Mouse (Mus musculus) WW6 (cell line): ENCODE data around the gene Rere.
"Not testable (repeated sequence)": the region's sequence is repeated elsewhere in the genome, so short reads cannot be mapped to it uniquely, and the experiment has no call there.

Source experiments
- DNase-seq: peaks from one replicate; pipeline ENCODE4 v3.0.0-alpha.2; 2013; ENCODE audit warnings: low read depth, low spot score

Rere gene

GRCm38 (mm10) chr4:150283335-150283638 lies 1.8 kb downstream of the Rere start:
- no peak for DNase-seq

DNA sequence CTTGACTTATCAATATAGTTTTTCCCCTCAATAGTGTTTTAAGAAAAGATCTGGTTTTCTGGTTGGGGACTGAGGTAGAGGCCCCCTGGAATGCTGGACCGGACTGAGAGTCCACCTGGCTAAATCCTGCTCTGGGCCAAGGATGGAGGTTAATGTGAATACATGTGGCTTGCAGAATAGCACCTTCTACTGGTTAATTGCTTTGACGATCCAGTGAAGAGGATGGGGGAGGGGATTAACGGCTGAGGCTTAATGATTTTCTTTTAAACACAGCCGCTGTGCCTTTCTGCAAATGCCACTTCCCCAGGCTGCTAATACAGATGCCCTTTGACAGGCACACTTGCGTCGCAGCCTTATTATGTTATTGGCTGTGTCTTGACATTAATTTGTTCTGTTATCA lies 2.5 kb downstream of the Rere start:
- no peak for DNase-seq

DNA sequence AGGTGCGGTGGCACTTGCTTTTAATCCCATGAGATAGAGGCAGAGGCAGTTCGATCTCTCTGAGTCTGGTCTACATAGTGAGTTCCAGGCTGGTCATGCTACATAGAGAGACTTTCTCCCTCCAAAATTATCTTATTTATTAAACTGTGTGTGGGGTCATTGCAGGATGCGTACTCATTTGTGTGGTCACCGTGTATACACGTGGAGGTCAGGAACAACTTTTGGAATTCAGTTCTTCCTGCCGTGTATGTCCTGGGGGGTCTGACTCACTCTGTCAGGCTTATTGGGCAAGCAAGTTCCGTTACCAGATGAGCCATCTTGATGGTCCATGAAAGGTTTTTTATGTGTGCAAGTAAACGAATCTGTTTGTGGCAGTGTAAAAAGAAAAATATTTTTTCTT lies 5.5 kb downstream of the Rere start:
- DNase-seq: no peak

- DNase-seq: not testable (repeated sequence)
These were observed 6.0 kb downstream of the Rere start for GRCm38 (mm10) chr4:150287463-150287862.

GRCm38 (mm10) chr4:150291900-150292299 lies 10.5 kb downstream of the Rere start:
- DNase-seq: no peak

DNA sequence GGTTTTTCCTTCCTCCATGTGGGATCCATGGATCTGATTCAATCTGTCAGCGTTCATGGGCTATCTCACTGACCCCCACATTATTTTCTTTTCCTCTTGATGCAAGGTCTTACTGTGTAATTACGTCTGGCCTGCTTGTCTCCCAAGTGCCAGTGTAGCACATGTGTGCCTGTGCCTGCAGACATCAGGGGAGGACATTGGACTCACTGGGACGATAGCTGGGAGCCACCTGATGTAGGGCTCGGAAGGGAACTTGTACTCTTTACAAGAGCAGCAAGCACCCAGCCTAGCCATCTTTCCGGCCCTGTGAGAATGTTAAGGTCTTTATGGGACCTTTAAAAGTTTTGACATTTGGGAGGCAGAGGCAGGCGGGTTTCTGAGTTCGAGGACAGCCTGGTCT lies 13.4 kb downstream of the Rere start:
- no peak for DNase-seq

DNA sequence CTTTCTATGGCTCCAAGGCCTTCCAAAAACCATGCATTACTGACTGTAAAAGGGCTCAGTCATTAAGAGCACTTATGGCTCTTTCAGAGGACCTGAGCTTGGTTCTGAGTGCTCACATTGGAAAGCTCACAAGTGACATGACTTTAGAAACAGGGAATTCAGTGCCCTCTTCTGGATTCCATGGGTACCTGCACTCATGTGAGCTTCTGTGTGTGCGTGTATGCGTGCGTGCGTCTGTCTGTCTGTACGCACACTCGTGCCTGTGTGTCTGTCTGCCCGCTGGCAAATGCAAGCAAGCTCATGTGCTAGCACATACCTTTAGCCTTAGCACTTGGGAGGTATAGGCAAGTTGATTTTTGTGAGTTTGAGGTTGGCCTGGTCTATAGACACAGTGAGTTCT lies 14.5 kb downstream of the Rere start:
- no peak for DNase-seq

DNA sequence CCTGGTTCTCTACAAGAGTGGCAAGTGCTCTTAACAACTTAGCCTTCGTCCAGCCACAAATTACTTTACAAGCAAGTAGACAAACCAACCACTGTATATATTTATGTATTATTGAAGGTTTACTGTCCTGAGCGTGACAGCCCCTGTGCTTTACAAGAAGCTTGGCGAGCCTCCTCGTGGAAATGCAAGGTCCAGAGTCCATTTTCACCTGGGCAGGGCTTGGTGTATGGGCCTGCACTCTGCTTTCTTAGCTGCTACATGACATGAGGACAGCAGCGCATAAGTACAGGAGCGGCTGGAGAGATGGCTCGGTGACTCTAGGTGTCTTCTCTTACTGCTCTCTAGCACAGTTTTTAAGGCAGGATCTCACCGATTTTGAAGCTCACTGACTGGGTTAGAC lies 21.3 kb downstream of the Rere start:
- no peak for DNase-seq

DNA sequence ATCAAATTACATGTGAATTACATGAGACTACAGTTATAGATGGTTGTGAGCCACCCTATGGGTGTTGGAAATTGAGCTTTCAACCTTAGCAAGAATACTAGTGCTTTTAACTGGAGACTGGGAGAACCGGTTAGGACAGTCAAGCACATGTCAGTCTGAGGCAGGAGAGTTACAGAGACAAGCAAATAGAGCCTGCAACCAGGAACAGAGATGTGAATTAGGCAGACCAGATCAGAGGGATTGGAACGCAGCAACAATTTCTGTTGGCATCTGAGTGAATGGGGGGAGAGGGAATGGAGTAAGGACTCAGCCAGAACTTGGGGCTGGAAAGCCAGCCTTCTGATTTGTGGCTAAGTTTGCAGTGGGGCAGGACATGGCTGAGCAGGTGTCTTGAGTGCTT lies 25.3 kb downstream of the Rere start:
- no peak for DNase-seq

DNA sequence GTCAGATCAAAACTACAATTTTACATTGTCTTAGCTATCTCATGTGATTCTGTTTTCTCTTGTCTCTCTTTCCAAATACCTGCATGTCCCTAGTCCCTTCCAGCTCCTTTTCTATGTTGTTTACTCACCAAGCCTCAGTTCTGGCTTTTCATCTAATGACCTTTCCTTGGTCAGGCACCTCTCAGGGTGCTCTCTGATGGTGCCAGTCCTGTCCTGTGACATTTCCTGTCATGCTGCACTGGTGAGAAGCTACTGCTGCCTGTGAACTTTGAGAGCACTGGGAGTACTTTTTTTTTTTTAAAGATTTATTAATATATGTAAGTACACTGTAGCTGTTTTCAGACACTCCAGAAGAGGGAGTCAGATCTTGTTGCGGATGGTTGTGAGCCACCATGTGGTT lies 25.8 kb downstream of the Rere start:
- no peak for DNase-seq

GRCm38 (mm10) chr4:150311431-150311830 lies 30.0 kb downstream of the Rere start:
- no peak for DNase-seq

- DNase-seq: no peak
These were observed 31.2 kb downstream of the Rere start for GRCm38 (mm10) chr4:150312646-150313045.

GRCm38 (mm10) chr4:150315301-150315700 lies 33.9 kb downstream of the Rere start:
- DNase-seq: no peak

DNA sequence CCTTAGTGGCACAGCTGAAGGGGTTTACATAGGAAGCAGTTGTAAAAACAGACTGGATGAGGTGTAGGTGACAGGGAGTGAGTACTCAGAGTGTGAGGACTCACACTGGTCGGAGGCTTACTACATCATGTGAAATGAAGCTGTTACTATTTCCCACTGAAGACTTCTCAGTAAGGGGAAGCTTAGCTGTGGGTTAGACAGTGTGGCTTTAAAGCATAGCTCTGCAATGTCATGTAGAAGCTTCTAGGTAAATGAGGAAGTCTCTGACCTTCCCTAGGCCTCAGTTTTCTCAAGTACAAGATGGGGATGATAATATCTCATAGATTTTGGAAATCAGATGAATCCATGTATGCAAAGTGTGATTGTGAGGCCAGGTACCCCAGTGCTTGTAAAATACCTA lies 35.1 kb downstream of the Rere start:
- DNase-seq: no peak

DNA sequence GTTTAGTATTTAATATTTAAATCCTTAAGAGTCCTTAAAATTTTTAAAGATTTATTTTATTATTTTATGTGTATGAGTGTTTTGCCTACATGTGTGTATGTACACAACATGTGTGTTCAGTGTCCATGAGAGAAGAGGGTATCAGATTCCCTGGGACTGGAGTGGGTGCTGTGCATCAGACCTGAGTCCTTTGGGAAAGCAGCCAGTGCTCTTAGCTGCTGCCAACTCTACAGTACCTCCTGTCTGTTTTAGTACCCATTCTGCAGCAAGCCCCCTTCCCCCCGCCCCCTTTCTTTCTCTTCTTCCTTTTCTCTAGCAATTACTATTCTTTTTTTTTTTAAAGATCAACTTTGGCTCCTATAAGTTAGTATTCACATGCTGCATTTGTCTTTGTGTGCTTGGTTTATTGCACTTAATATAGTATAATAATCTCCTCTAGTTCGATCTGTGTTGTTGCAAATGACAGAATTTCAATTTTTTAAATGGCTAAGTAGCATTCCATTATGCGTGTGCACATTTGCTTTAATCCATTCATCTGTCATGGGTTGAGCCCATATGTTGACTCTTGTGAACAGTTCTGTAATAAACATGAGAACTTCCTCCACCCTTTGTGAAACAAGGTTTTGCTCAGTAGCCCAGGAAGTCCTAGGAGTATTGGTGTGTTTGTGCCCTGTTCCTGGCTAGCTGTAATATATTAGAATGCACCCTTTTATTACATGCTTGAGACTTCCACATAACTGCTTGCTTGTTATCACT lies 43.8 kb downstream of the Rere start:
- DNase-seq: no peak

DNA sequence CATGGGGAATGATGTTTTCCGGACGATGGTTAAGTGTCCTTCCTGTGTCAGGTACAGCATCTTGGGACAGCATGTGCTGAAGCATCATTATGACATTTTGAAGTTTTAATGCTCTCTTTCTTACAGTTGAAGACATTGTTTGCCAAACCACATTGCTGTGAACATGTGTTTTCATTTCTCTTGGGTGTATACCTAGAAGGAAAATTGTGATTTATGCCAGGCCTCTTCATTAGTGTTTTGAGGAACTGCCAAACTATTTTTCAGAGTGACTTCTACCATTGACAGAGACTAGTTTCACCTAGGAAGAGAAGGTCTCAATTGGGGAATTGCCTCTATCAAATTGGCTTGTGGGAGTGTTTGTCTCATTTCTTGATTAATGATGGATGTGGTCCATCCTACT lies 44.6 kb downstream of the Rere start:
- no peak for DNase-seq

DNA sequence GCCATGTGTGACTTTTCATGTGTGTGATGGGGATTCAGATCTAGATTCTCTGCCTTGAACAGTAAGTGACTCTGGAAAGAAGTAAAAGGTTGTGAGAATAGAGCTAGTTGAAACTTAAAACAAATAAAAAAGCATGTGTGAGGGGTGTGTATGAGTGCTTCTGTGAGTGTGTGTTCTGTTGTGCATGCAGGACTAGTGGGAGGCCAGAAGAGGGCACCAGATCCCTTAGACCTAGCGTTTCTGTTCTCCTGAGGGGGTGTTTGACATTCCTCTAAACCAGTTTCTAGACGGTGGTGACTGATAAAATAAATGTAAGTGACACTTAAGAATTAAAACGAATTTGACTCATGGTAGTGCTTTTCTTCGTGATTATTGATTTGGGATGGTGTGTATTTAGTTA lies 46.0 kb downstream of the Rere start:
- no peak for DNase-seq

GRCm38 (mm10) chr4:150333927-150334682 lies 52.7 kb downstream of the Rere start:
- no peak for DNase-seq

DNA sequence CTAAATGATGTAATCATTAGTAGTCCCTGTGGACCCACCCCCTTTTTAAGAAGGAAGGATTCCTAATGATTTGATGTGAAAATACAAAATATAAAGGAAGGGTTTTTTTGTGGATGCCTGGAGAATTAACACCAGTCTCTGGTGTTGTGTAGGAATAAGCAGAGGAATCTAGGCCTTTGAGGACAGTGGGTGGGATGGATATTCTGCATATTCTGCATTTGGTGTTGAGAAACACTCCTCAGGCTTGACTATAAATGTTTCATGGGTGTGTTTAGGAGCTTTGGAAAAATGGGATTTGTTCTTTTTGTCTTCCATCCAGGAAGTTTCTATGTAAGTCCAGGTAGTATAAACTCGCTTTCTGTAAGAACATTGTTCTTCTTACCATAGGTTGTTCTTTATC lies 55.8 kb downstream of the Rere start:
- no peak for DNase-seq

DNA sequence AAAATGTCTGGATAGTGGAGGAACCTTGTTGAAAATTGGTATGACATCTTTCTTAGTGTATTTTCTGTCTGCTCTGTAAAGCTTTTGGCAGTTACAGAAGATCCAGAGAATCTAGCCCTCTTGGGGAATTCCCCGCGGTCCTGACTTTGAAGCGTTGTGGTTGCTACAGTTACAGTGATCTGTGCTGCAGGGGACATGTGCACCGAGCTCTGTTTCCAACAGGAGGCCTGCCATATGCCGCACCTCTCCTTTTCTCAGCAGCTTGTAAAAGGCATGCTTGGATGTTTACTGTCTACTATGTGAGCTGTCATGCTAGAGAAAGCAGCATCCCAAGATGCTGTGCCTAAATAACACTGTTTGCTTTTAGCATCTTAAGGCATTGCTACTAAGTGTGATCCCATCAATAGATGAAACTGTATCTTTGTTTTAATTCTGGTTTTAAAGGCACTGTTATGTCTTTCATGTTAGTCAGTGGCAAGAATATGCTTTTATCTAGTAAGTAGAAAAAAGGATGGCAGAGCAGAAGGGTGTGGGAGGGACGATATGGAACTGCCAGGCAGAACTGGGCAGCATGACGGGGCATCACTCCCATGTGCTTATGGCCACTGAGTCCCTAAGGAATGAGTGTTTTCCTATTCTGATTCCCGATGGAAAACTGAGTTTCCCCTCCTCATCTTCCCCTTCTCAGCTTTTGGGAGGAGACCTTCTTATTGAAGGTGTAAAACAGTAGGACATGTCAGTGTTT lies 57.6 kb downstream of the Rere start:
- no peak for DNase-seq

DNA sequence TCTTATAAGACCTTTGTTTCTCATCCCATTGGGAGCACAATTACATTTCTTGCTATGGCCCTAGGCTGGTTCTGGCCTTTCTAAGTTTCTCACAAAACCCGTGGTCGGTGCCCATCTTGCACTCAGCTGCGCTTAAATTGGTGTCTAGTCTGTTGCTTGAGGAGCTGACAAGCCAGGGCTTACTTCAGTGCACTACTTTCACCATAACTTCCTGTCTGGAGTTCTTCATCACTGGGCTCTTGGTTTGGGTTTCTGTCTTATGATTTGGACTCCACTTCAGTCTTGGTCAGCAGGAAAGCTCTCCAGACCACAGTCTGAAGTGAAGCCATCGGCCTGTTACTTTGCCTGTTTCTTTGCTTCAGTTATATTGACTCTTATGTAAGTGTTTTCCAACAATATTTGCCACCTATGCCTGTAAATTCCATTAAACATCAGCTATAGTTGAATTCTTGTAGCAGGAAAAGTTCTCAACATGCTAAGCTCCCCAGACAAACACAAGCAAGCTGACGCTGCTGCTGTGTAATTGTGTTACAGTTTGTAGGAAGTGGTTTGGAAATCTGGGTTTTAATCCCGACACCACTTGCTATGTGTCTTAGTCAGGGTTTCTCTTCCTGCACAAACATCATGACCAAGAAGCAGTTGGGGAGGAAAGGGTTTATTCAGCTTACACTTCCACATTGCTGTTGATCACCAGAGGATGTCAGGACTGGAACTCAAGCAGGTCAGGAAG lies 59.5 kb downstream of the Rere start:
- no peak for DNase-seq

GRCm38 (mm10) chr4:150344526-150344925 lies 63.1 kb downstream of the Rere start:
- DNase-seq: no peak
